Mouse (Mus musculus) v-Abl transformed pro-B cells (cell line): ENCODE measurements at regions not wholly inside any gene's neighbourhood (a gene's known extent, or its start where the extent isn't known, plus 50 kb on each side); places are given as distances from the start of the nearest gene placed in this dataset.

Experiments
- in situ Hi-C, 2 experiments: fragments of 400-800 bp; cut with MboI; formaldehyde crosslinking; loops; one replicate each; pipeline ENCODE4 v1.15.1; 2025; ENCODE audit not compliant: unreplicated experiment in 2 of 2

DNA sequence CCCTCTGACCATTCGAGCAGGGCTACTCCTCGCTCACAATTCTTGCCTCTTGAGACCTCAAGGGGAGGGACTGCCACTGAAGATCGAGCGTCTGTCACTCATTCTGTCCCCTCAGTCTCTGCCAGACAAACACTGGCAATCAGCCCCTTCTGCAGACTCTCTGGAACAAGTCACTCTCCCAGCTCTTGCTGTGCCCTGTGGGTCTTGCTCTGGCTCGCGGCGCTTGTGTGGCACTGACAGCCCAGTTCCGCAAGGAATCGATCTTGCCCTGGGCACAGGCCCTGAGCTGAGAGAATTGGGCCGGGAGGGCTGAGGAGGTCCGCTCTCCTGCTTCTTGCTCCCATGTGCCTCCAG, 61.0 kb upstream of the Sulf2 start:
- in situ Hi-C loops, result no loop called here

DNA sequence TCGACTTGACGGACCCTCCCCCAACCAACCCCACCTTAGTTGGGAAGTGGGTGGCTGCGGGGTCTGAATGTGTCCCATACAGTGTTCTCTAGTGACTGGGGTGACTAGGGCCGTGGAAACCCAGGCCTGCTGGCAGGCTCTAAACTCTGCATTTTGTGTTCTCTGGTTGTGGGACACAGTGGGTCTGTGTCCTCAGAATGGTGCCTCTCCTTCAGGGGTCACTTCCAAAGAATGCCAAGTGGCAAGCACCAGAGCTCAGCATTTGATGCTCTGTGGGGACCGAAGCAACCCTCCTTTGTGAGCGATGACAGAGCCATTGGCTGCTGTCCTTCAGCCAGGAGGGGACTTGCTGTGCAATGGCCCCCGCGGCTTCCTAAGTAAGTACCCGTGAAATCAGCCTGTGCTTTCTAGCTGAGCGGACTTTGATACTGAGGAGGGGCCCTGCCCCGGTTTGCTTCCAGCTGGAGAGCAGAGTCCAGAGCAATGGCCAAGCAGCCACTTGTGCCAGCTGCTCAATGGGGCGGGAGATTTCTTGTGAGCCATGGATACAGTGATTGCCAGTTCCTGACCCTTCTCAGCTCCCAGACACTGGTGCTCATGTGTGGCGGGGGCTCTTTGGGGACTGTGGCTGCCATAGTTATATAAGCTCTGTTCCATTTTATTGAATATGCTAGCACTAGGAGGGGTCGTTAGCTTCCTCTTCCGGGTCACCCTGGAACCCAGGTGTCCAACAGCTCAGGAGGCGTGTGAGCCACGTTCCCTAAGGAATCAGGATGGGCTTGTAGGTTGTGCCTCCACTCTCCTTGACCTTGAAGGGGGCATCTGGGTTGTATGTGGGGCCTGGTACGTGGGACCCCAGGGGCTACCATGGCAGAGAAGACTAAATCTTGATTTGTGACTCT, 60.4 kb upstream of the Sulf2 start:
- in situ Hi-C loops, result no loop called here

- in situ Hi-C loops, result no loop called here
Observed at GRCm38 (mm10) chr2:166215191-166215590, 59.7 kb upstream of the Sulf2 start.

- in situ Hi-C loops, result no loop called here
Observed at GRCm38 (mm10) chr2:166207145-166207508, 51.7 kb upstream of the Sulf2 start.

GRCm38 (mm10) chr2:166206396-166207144, 51.1 kb upstream of the Sulf2 start:
- in situ Hi-C loops, result no loop called here
